Mouse (Mus musculus): ENCODE measurements around the gene 1600002K03Rik.

DNA sequence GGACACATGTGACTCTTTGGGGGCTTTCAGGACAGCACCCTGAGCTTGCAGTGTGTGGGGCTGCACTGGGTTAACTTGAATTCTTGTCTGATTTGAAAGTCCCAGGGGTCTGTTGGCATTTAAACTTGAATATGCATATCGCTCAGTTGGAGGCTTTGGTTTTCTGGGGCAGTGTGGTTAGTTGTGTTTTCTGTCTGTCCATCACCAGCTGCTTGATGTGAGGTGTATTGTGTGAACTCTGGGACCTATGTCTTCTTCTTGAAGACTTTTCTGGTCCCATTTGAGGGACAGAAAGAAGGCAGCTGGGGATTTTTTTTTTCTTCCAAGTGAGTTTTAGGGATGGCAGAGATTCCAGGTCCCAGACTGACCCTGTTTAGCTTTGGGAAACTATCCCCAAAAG, 34.5 kb downstream of the 1600002K03Rik start:
- no peak for TF ChIP-seq CTCF (IDR thresholded peaks at IDR 0.05; ENCODE audit: borderline replicate concordance, insufficient read depth, low read depth, low read length)
- TF ChIP-seq POLR2A (IDR thresholded peaks at IDR 0.05; ENCODE audit: borderline replicate concordance, insufficient read depth, low read length), result no peak

All from cerebellum, adult 2 months (tissue).